Mouse (Mus musculus): ENCODE data around the gene Rpl3l. TPM values are rescaled to one million over a fixed set of nuclear protein-coding genes. Genes with fewer than 3 reads are reported as not detected.

Rpl3l gene
- polyA plus RNA-seq, 1 experiment from 2014 or later = not detected

DNA sequence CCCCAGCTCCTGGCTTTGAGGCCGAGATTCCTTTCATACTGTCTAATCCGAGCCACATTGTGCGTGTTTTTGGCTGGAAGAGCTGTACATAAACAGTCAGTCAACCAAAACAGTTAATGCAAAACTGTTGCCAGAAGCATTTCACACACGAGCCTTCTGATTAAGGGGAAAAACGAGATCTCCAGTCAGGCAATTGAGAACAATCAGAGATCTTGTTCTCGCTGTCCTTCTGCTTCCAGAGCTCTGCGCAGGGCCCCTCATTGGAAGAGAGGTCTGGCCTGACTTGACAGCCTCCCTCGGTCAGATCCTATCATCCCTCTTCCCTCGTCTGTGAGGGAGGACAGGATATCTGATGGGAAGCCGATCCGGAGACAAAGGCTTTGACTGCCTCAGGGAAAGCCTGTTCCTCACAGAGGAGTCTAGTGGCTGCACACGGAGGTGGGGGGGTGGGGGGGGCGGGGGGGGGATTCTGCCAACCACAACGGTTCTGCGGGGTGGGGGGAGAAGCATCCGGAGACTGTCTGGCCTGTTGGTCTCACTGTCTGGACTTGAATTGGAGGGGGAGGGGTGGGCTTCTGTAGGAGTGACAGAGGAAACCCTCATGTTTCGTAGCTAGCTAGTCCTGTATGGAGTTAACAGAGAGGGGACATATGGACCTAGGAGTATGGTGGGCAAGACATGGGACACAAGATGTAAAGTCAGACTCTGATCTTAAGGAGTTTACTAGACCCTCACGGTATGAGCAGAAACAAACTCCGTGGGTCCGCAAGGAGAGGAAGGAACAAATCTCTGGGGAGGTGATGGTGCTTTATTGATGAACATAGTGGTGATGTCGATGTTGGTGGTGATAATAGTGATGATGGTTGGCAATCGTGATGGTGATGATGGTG is 37.6 kb downstream of the Rpl3l start:
- no peak overlapping the region for H3K4me2 ChIP-seq (replicated peaks; ENCODE audit: low read depth, low read length)
- H3K27ac ChIP-seq (ENCODE audit: low read depth, low read length) = 0 out of 2 replicates have a peak overlapping the region, but pooled peaks have one; percentile 13
- DNase-seq (ENCODE audit: low spot score) (no peak), ATAC-seq (ENCODE audit: low FRiP score) (no peak)
- H3K9ac ChIP-seq (ENCODE audit: low read depth, low read length) = no peak overlapping the region
- H3K9me3 ChIP-seq (ENCODE audit: control insufficient read depth, low read length) = no peaks in the 10 kb centered on the region
- H3K4me1 ChIP-seq (replicated peaks; ENCODE audit: control insufficient read depth, insufficient read depth, low read length) = no peaks in the 10 kb centered on the region
- H3K27me3 ChIP-seq (ENCODE audit: control insufficient read depth, insufficient read depth, low read length) = no peaks in the 10 kb centered on the region
- WGBS = 55% methylated on average over 21 of the region's 22 CpGs
- no peak overlapping the region for H3K4me3 ChIP-seq (ENCODE audit: low read depth, low read length)
- no peaks in the 10 kb centered on the region for H3K36me3 ChIP-seq (ENCODE audit: control insufficient read depth, insufficient read depth, low read length)

DNA sequence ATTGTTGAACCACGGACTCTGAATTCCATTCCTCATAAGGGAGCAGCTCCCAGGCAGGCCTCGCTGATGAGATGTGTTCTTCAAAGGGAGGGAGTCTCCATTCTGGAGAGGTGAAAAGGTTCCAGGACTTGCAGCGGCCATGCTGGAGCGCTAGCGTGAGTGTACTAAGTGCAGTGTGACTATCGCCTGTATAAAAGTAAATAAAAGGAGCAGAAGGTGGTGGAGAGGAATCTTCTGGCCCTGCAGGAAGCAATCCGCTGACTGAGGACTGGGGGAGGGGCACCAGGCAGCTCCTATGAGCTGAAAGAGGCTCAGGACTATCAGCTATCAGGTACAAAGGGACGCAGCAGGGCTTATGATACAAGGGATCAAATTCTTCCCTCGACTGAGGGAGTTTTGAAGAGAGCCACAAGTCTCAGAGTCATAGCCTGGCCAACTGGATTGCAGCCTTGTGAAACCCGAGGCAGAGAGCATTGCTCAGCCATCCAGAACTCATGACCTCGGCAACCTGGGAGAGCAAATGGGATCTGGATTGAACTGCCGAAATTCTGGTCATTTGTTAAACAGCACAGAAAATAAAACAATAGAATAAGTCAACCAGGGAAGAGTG is 38.8 kb downstream of the Rpl3l start:
- Histone ChIP-seq H3K9me3 (ENCODE audit: control insufficient read depth, low read length) (no peaks in the 10 kb centered on the region), H3K27ac (ENCODE audit: low read depth, low read length) (no peak overlapping the region), H3K4me1 (replicated peaks; ENCODE audit: control insufficient read depth, insufficient read depth, low read length) (no peaks in the 10 kb centered on the region), H3K4me2 (replicated peaks; ENCODE audit: low read depth, low read length) (no peak overlapping the region), H3K4me3 (ENCODE audit: low read depth, low read length) (no peak overlapping the region), H3K9ac (ENCODE audit: low read depth, low read length) (no peak overlapping the region), H3K36me3 (ENCODE audit: control insufficient read depth, insufficient read depth, low read length) (no peaks in the 10 kb centered on the region), H3K27me3 (ENCODE audit: control insufficient read depth, insufficient read depth, low read length) (no peaks in the 10 kb centered on the region)
- 31% methylated on average over 12 of the region's 12 CpGs for WGBS
- DNase-seq (ENCODE audit: low spot score) (no peak), ATAC-seq (ENCODE audit: low FRiP score) (no peak)

DNA sequence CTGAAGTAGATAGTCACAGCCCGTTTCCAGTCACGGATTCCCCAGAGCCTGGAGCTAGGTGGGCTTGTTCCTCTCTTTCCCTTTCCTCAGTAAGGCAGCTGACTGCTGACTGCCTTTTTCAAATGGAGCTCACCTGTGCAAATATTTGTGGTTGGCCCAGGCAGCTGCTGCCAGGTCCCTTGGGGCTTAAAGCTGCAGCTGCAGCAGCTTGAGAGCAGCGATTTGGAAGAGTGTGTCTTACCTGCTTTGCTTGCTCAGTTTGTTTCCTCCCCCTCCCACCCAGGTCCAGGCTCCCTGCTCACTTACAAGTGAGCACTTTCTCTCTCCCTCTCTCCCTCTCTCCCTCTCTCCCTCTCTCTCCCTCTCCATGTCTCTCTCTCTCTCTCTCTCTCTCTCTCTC is 41.5 kb downstream of the Rpl3l start:
- no peak overlapping the region for H3K9ac ChIP-seq (ENCODE audit: low read depth, low read length)
- H3K4me1 ChIP-seq (replicated peaks; ENCODE audit: control insufficient read depth, insufficient read depth, low read length) = no peaks in the 10 kb centered on the region
- 45% methylated on average over 3 of the region's 3 CpGs for WGBS
- no peak overlapping the region for H3K27ac ChIP-seq (ENCODE audit: low read depth, low read length)
- no peaks in the 10 kb centered on the region for H3K36me3 ChIP-seq (ENCODE audit: control insufficient read depth, insufficient read depth, low read length)
- ATAC-seq (ENCODE audit: low FRiP score) = no peak
- H3K4me2 ChIP-seq (replicated peaks; ENCODE audit: low read depth, low read length) = no peak overlapping the region
- H3K9me3 ChIP-seq (ENCODE audit: control insufficient read depth, low read length) = no peaks in the 10 kb centered on the region
- H3K4me3 ChIP-seq (ENCODE audit: low read depth, low read length) = no peak overlapping the region
- no peak for DNase-seq (ENCODE audit: low spot score)
- no peaks in the 10 kb centered on the region for H3K27me3 ChIP-seq (ENCODE audit: control insufficient read depth, insufficient read depth, low read length)

DNA sequence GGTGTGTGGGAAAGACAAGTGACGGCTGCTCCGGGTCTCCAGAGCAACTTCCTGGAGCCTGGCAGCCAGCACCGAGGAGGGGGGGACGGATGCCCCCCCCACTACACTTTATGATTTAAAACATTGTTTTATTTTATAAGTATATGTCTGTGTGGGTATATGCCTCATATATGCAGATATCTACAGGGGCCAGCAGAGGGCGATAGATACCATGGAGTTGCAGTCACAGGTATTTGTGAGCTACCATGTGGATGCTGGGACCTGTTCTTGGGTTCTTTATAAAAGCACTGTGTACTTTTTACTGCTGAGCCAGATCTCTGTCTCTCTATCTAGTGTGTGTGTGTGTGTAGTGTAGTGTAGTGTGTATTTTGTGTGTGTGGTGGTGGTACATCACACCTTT is 45.6 kb downstream of the Rpl3l start:
- Histone ChIP-seq H3K4me2 (replicated peaks; ENCODE audit: low read depth, low read length) (no peak overlapping the region), H3K9me3 (ENCODE audit: control insufficient read depth, low read length) (no peaks in the 10 kb centered on the region), H3K27ac (ENCODE audit: low read depth, low read length) (no peak overlapping the region), H3K9ac (ENCODE audit: low read depth, low read length) (no peak overlapping the region), H3K27me3 (ENCODE audit: control insufficient read depth, insufficient read depth, low read length) (no peaks in the 10 kb centered on the region), H3K4me3 (ENCODE audit: low read depth, low read length) (no peak overlapping the region), H3K36me3 (ENCODE audit: control insufficient read depth, insufficient read depth, low read length) (no peaks in the 10 kb centered on the region), H3K4me1 (replicated peaks; ENCODE audit: control insufficient read depth, insufficient read depth, low read length) (no peaks in the 10 kb centered on the region)
- DNase-seq (ENCODE audit: low spot score) (no peak), ATAC-seq (ENCODE audit: low FRiP score) (no peak)
- WGBS = 77% methylated on average over 5 of the region's 5 CpGs

DNA sequence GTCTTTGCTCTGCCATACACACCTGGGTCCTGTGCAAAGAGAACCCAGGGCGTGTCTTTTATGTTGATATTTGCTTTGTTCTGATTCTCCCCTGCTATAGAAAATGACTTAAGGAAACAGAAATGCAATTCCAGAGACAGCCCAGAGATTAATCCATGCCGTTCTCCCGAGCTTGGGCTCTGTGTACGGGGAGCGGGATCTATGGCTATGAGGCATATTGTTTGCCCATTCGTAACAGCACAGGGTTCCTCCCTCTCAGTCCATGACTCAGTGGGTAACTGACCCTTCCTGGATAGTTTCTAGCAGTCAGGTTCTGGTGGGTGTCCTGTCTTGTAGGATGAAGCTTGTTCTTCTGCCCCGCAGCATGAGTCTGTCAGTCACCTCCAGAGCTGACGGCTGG is 47.6 kb downstream of the Rpl3l start:
- Histone ChIP-seq H3K4me2 (replicated peaks; ENCODE audit: low read depth, low read length) (no peak overlapping the region), H3K36me3 (ENCODE audit: control insufficient read depth, insufficient read depth, low read length) (no peaks in the 10 kb centered on the region), H3K27me3 (ENCODE audit: control insufficient read depth, insufficient read depth, low read length) (no peaks in the 10 kb centered on the region), H3K27ac (ENCODE audit: low read depth, low read length) (no peak overlapping the region), H3K4me1 (replicated peaks; ENCODE audit: control insufficient read depth, insufficient read depth, low read length) (no peaks in the 10 kb centered on the region), H3K4me3 (ENCODE audit: low read depth, low read length) (no peak overlapping the region), H3K9me3 (ENCODE audit: control insufficient read depth, low read length) (no peaks in the 10 kb centered on the region), H3K9ac (ENCODE audit: low read depth, low read length) (no peak overlapping the region)
- 84% methylated on average over 8 of the region's 8 CpGs for WGBS
- no peak for ATAC-seq (ENCODE audit: low FRiP score)
- DNase-seq (ENCODE audit: low spot score) = no peak

DNA sequence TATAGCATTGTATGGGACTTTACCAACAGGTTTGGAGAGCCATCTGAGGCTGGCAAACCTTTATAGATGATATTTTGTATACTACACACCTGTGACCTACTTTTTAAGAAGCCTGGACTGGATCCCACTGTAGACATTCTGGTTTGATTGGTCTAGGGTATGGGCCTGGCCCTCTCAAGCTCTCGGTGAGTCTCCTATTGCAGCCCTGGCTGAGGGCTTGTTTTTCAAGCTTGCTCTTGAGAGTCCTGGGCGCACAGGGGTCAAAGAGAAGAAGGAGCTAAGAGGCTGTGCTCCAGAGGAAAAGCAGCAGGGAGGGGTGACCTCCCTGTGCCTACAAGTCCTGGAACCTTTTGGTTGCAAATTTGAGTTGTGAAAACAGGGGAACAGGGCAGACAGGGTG is 49.5 kb downstream of the Rpl3l start:
- Histone ChIP-seq H3K9ac (ENCODE audit: low read depth, low read length) (no peak overlapping the region), H3K27ac (ENCODE audit: low read depth, low read length) (no peak overlapping the region), H3K36me3 (ENCODE audit: control insufficient read depth, insufficient read depth, low read length) (no peaks in the 10 kb centered on the region), H3K9me3 (ENCODE audit: control insufficient read depth, low read length) (no peaks in the 10 kb centered on the region), H3K4me1 (replicated peaks; ENCODE audit: control insufficient read depth, insufficient read depth, low read length) (no peaks in the 10 kb centered on the region), H3K4me3 (ENCODE audit: low read depth, low read length) (no peak overlapping the region), H3K4me2 (replicated peaks; ENCODE audit: low read depth, low read length) (no peak overlapping the region), H3K27me3 (ENCODE audit: control insufficient read depth, insufficient read depth, low read length) (no peaks in the 10 kb centered on the region)
- no peak for ATAC-seq (ENCODE audit: low FRiP score)
- 68% methylated on average over 2 of the region's 2 CpGs for WGBS
- DNase-seq (ENCODE audit: low spot score) = no peak

DNA sequence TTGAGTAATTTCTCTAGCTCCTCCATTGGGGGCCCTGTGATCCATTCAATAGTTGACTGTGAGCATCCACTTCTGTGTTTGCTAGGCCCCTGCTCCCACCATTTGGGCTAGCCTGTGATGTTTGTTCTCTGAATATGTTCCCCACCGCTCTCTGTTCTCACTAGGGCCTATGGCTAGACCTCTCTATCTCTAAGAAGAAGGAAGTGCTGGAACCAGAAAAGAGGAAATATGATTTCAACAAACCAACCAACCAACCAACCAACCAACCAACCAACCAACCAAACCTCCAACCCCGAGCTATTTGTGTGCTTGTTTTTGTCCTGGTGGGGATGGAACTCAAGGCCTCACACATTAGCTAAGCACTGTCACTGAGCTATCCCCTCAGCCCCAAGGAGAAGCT is 53.2 kb downstream of the Rpl3l start:
- H3K4me1 ChIP-seq (replicated peaks; ENCODE audit: control insufficient read depth, insufficient read depth, low read length) = no peaks in the 10 kb centered on the region
- no peaks in the 10 kb centered on the region for H3K36me3 ChIP-seq (ENCODE audit: control insufficient read depth, insufficient read depth, low read length)
- H3K9ac ChIP-seq (ENCODE audit: low read depth, low read length) = no peak overlapping the region
- DNase-seq (ENCODE audit: low spot score) (no peak), ATAC-seq (ENCODE audit: low FRiP score) (no peak)
- 88% methylated on average over 2 of the region's 2 CpGs for WGBS
- H3K27ac ChIP-seq (ENCODE audit: low read depth, low read length) = no peak overlapping the region
- H3K4me3 ChIP-seq (ENCODE audit: low read depth, low read length) = no peak overlapping the region
- no peaks in the 10 kb centered on the region for H3K27me3 ChIP-seq (ENCODE audit: control insufficient read depth, insufficient read depth, low read length)
- no peak overlapping the region for H3K4me2 ChIP-seq (replicated peaks; ENCODE audit: low read depth, low read length)
- no peaks in the 10 kb centered on the region for H3K9me3 ChIP-seq (ENCODE audit: control insufficient read depth, low read length)

Data from hindbrain, embryonic 11.5 days (tissue).